Comparison of ENCODE assay signal across 10 mouse cellular contexts in the genomic region with DNA sequence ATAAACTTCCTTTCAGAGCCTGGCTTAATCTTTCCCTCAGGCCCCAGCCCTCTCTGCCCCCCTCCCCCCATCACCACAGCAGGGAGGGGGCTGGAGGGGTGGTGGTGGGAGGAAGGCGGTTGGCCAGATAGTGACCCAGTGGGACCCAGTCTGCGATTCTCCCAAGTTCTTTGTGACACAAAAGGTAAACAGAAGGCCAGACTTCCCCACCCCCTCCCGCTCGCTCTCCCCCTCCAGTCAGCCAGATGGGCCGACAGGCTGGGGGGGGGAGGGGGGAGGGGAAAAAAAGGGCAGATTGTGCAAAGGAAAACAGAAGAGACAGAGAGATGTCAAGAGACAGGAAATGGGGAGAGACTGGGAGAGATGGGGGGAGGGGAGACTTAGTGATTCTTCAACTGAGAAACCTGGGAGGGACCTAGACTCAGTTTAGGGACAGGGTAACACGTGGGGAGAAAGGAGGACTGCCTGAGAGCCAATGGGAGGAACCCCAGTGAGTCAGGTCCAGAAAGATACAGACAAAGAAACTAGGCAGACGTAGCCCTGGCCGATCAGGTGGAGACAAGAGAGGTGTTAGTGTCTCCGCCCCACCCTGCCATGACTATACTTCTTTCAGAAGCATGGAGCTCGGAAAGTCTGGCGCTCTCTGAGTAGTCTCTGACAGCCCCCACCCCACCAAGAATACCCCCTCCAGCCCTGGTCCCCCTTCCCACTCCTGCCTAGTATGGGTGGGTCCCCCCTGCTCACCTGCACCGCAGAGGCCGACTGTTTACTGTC. TPM values are rescaled to one million over a fixed set of nuclear protein-coding genes. Genes with fewer than 3 reads are reported as not detected.
A peak's percentile ranks its signal among the peaks of the same experiment; 100 is the strongest.
DNase-seq lines count a peak whose midpoint lies in the region; ATAC-seq and TF ChIP-seq lines count a peak whose summit lies in the region.
"Had no signal": no experiment of that assay in that cellular context is flagged by ENCODE, and none has a peak within 500 bp of the region (broad histone marks: within the 10 kb centered on the region; RNA-seq: fewer than 3 reads in every experiment).

No protein-coding gene starts in this region.

- TF ChIP-seq CTCF in E14TG2a.4 (conservative IDR thresholded peaks at IDR 0.05; ENCODE audit: low read length): no peak
- no peak for TF ChIP-seq CTCF in gastrocnemius, adult 2 months (IDR thresholded peaks at IDR 0.05)

- no peaks in the 10 kb centered on the region for H3K27me3 ChIP-seq in E14TG2a.4 (ENCODE audit: insufficient read depth, low read length)
- H3K27me3 ChIP-seq in hindbrain, embryonic 13.5 days: peaks cover 26% of the 10 kb centered on the region
- no peaks in the 10 kb centered on the region for H3K27me3 ChIP-seq in midbrain, embryonic 12.5 days

- H3K36me3 ChIP-seq in E14TG2a.4 (ENCODE audit: insufficient read depth, low read length) (peaks cover 64% of the 10 kb centered on the region), ES-E14 (ENCODE audit: control insufficient read depth, insufficient read depth, low read length, poor library complexity, severe bottlenecking) (peaks cover 37% of the 10 kb centered on the region)
- no peaks in the 10 kb centered on the region for H3K36me3 ChIP-seq in hindbrain, embryonic 13.5 days
- peaks cover 23% of the 10 kb centered on the region for H3K36me3 ChIP-seq in midbrain, embryonic 12.5 days

- peak overlapping the region; percentile 98 for H3K27ac ChIP-seq in ES-E14 (ENCODE audit: insufficient read depth, low read depth, low read length, poor library complexity, severe bottlenecking)
- H3K27ac ChIP-seq in hindbrain, embryonic 13.5 days: no peak overlapping the region
- peak overlapping the region; percentile 80 for H3K27ac ChIP-seq in midbrain, embryonic 12.5 days (replicated peaks)
- H3K27ac ChIP-seq in gastrocnemius, adult 2 months: no peak overlapping the region

- H3K9me3 ChIP-seq in E14TG2a.4 (ENCODE audit: low read length): no peaks in the 10 kb centered on the region
- H3K9me3 ChIP-seq in ES-E14 (ENCODE audit: control insufficient read depth, insufficient read depth, low read depth, low read length): no peaks in the 10 kb centered on the region
- no peaks in the 10 kb centered on the region for H3K9me3 ChIP-seq in hindbrain, embryonic 13.5 days
- no peaks in the 10 kb centered on the region for H3K9me3 ChIP-seq in midbrain, embryonic 12.5 days

- 20% methylated on average over 13 of the region's 13 CpGs for WGBS in hindbrain, embryonic 13.5 days
- 12% methylated on average over 12 of the region's 13 CpGs for WGBS in midbrain, embryonic 12.5 days

- H3K4me1 ChIP-seq in E14TG2a.4 (replicated peaks; ENCODE audit: low read depth, low read length) (peaks cover 83% of the 10 kb centered on the region), ES-E14 (ENCODE audit: control insufficient read depth in 2 of 2, insufficient read depth in 2 of 2, low read length in 2 of 2, poor library complexity in 1 of 2) (peaks cover 14 to 36% of the 10 kb centered on the region in 2 experiments)
- H3K4me1 ChIP-seq in hindbrain, embryonic 13.5 days (replicated peaks): peaks cover 30% of the 10 kb centered on the region
- peaks cover 59% of the 10 kb centered on the region for H3K4me1 ChIP-seq in midbrain, embryonic 12.5 days

- in situ Hi-C loops in ES-E14 (cut with MboI; ENCODE audit: low sequenced_read_pairs in 2 of 2, unreplicated experiment in 2 of 2): no loop called here

- intact Hi-C loops in gastrocnemius, adult 2 months (cut with DNase I): no loop called here

- peak; percentile 52; the same call in 1 of the 2 replicates for ATAC-seq in hindbrain, embryonic 13.5 days (ENCODE audit: low FRiP score)
- ATAC-seq in midbrain, embryonic 12.5 days (ENCODE audit: low FRiP score, low read depth): peak; percentile 72
- no peak for ATAC-seq in inflammation-experienced regulatory T-cells, adult 6 months

- 0 out of 2 replicates have a peak overlapping the region, but pooled peaks have one; percentile 13 for H3K9ac ChIP-seq in ES-E14 (ENCODE audit: insufficient read depth, low read depth, low read length, poor library complexity, severe bottlenecking)
- peak overlapping the region; percentile 10; the same call in 1 of the 2 replicates for H3K9ac ChIP-seq in hindbrain, embryonic 13.5 days
- peak overlapping the region; percentile 34 for H3K9ac ChIP-seq in midbrain, embryonic 12.5 days (replicated peaks)

- no peak overlapping the region for H3K4me2 ChIP-seq in hindbrain, embryonic 13.5 days
- peak overlapping the region; percentile 22 for H3K4me2 ChIP-seq in midbrain, embryonic 12.5 days (replicated peaks)

- peak overlapping the region; percentile 59 for H3K4me3 ChIP-seq in E14TG2a.4 (replicated peaks; ENCODE audit: low read length)
- H3K4me3 ChIP-seq in ES-E14 (ENCODE audit: insufficient read depth in 1 of 2, low read depth in 1 of 2, low read length in 2 of 2, poor library complexity in 1 of 2, severe bottlenecking in 1 of 2): peak overlapping the region; percentile 24 to 61; a peak in 3 of 4 replicates
- no peak overlapping the region for H3K4me3 ChIP-seq in hindbrain, embryonic 13.5 days
- H3K4me3 ChIP-seq in midbrain, embryonic 12.5 days: no peak overlapping the region
- no peak overlapping the region for H3K4me3 ChIP-seq in gastrocnemius, adult 2 months
- H3K4me3 ChIP-seq: myocyte had no signal

- peak; percentile 86 for DNase-seq in ES-E14 (ENCODE audit: low read depth, low spot score)
- DNase-seq in gastrocnemius, adult 2 months: no peak
- DNase-seq in kidney, postnatal 14 days: no peak
- DNase-seq in natural killer cell, adult 2 months (ENCODE audit: low spot score in 2 of 2): no peak
- DNase-seq: cerebellum, adult 2 months had no signal

TF ChIP-seq in ES-E14, 5 proteins besides CTCF, POLR2A, EP300 and RAD21:
- no peak for TF ChIP-seq ZNF384 (IDR thresholded peaks at IDR 0.05; ENCODE audit: low read depth, low read length)
- no peak for TF ChIP-seq HCFC1 (IDR thresholded peaks at IDR 0.05; ENCODE audit: borderline replicate concordance, insufficient read depth, low read length)
- TF ChIP-seq CHD2 (IDR thresholded peaks at IDR 0.05; ENCODE audit: low read depth, low read length): no peak; the same call in 1 of the 2 replicates
- no peak for TF ChIP-seq MAFK (IDR thresholded peaks at IDR 0.05; ENCODE audit: insufficient read depth, low read depth, low read length)
- no peak for TF ChIP-seq ZC3H11A (IDR thresholded peaks at IDR 0.05; ENCODE audit: borderline replicate concordance, low read depth, low read length)

RNA-seq across cellular contexts. Expression of gene Foxp4, which starts 36.9 kb away (rescaled TPM):
- 25.2 and 42.4 TPM in 2 replicates for total RNA-seq in ES-E14 (2012; rRNA removed)
- polyA plus RNA-seq in hindbrain, embryonic 13.5 days (2015; fragmentation: Nextera tagmentation; extraction: Ambion mirVana): 19.6 and 19.9 TPM in 2 replicates
- polyA plus RNA-seq in midbrain, embryonic 12.5 days (2016; fragmentation: Nextera tagmentation; extraction: Ambion mirVana): 34.5 and 35.3 TPM in 2 replicates
- 1 to 10 TPM; 1.9 to 5.7 (median 4.4) TPM for polyA plus RNA-seq in inflammation-experienced regulatory T-cells, adult 6 months (2017; shearing (Covaris generic))
- 1 to 10 TPM; 7.3 to 7.9 TPM for total RNA-seq in gastrocnemius, adult 2 months (2021)

RNA-seq across cellular contexts. Expression of gene Mdfi, which starts 53.1 kb away (rescaled TPM):
- total RNA-seq in ES-E14 (2012; rRNA removed): 15.6 and 25.0 TPM in 2 replicates
- 2.9 and 3.7 TPM in 2 replicates for polyA plus RNA-seq in hindbrain, embryonic 13.5 days (2015; fragmentation: Nextera tagmentation; extraction: Ambion mirVana)
- 7.6 and 11.7 TPM in 2 replicates for polyA plus RNA-seq in midbrain, embryonic 12.5 days (2016; fragmentation: Nextera tagmentation; extraction: Ambion mirVana)
- polyA plus RNA-seq in inflammation-experienced regulatory T-cells, adult 6 months (2017; shearing (Covaris generic)): not detected
- under 1 TPM; 0.31 to 0.42 TPM for total RNA-seq in gastrocnemius, adult 2 months (2021)

Comparison
In these comparisons a context has a peak if more than half of its experiments do, and no peak if none do; other contexts are left out.
1. H3K4me3 ChIP-seq: peak in E14TG2a.4 (single experiment) and ES-E14 (2 of 2); none in hindbrain, embryonic 13.5 days (single experiment), midbrain, embryonic 12.5 days (single experiment) and gastrocnemius, adult 2 months (single experiment).
2. H3K27ac ChIP-seq: peak in ES-E14 (single experiment) and midbrain, embryonic 12.5 days (single experiment); none in hindbrain, embryonic 13.5 days (single experiment) and gastrocnemius, adult 2 months (single experiment).
3. Peak in every context shown above with its lines, with median percentiles within 50 percentile points of each other: H3K9ac ChIP-seq.